Mouse (Mus musculus) hindbrain, embryonic 11.5 days (tissue): ENCODE results near the gene Fancd2os. TPM values are rescaled to one million over a fixed set of nuclear protein-coding genes. Genes with fewer than 3 reads are reported as not detected.

Experiments used
- ATAC-seq: fragments of 200-750 bp; cut with Nextera tagmentation; 2 replicates; pipeline ENCODE4 v1.8.0; 2017; ENCODE audit warnings: mild to moderate bottlenecking, moderate TSS enrichment, moderate library complexity; ENCODE audit not compliant: low FRiP score
- DNase-seq: peaks from one replicate; pipeline ENCODE4 v3.0.0-alpha.2; 2015; ENCODE audit warnings: low spot score
- H3K27ac ChIP-seq: fragments of 300-500 bp; sonication (generic); 2 replicates; pipeline ENCODE4 v1.5.1; 2014; ENCODE audit warnings: mild to moderate bottlenecking, low read depth, low read length
- H3K27me3 ChIP-seq: fragments of 300-500 bp; sonication (generic); 2 replicates; pipeline ENCODE4 v1.6.1; 2014; ENCODE audit warnings: mild to moderate bottlenecking, low read length, moderate library complexity, mixed read lengths; ENCODE audit not compliant: control insufficient read depth, insufficient read depth
- H3K36me3 ChIP-seq: fragments of 300-500 bp; sonication (generic); 2 replicates; pipeline ENCODE4 v1.6.1; 2014; ENCODE audit warnings: mild to moderate bottlenecking, low read length, moderate library complexity, mixed read lengths; ENCODE audit not compliant: control insufficient read depth, insufficient read depth
- H3K4me1 ChIP-seq: fragments of 300-500 bp; sonication (generic); replicated peaks from 2 replicates; pipeline ENCODE4 v1.6.1; 2014; ENCODE audit warnings: low read length, mixed read lengths; ENCODE audit not compliant: control insufficient read depth, insufficient read depth
- H3K4me2 ChIP-seq: fragments of 300-500 bp; sonication (generic); replicated peaks from 2 replicates; pipeline ENCODE4 v1.6.1; 2014; ENCODE audit warnings: mild to moderate bottlenecking, low read depth, low read length
- H3K4me3 ChIP-seq: fragments of 300-500 bp; sonication (generic); 2 replicates; pipeline ENCODE4 v1.5.1; 2014; ENCODE audit warnings: low read depth, low read length
- H3K9ac ChIP-seq: fragments of 300-500 bp; sonication (generic); 2 replicates; pipeline ENCODE4 v1.6.1; 2014; ENCODE audit warnings: low read depth, low read length
- H3K9me3 ChIP-seq: fragments of 300-500 bp; sonication (generic); 2 replicates; pipeline ENCODE4 v1.6.1; 2016; ENCODE audit warnings: low read length; ENCODE audit not compliant: control insufficient read depth
- WGBS: fragments of 180-500 bp; shearing (Covaris S2); extraction: QIAGEN DNeasy Blood & Tissue Kit; methylation state at CpG from one replicate; pipeline ENCODE4 v1.1.7; 2014; 5-methylcytosine and 5-hydroxymethylcytosine counted together
- polyA plus RNA-seq: library from polyadenylated mRNA; unstranded; fragments of >200 nt; fragmentation: Nextera tagmentation; extraction: Ambion mirVana; gene quantifications from 2 replicates; pipeline ENCODE4 v1.2.1, GENCODE M21; 2014

The Fancd2os gene
- polyA plus RNA-seq, 1 experiment from 2014 or later, result not detected

- H3K27ac ChIP-seq, result no peak within 1 kb of the TSS
Observed at GRCm38 (mm10) chr6:113638302-113639040, 38.0 kb upstream of the Fancd2os start, which contains the start of gene Irak2. Gene Irak2 (plus strand): TSS chr6:113638467.

GRCm38 (mm10) chr6:113632863-113633262 lies 32.3 kb upstream of the Fancd2os start:
- 98% methylated on average over 4 of the region's 4 CpGs for WGBS
- Histone ChIP-seq H3K27ac (no peak overlapping the region), H3K27me3 (no peaks in the 10 kb centered on the region), H3K9ac (no peak overlapping the region), H3K4me2 (no peak overlapping the region), H3K4me3 (no peak overlapping the region), H3K4me1 (no peaks in the 10 kb centered on the region), H3K36me3 (no peaks in the 10 kb centered on the region), H3K9me3 (no peaks in the 10 kb centered on the region)
- DNase-seq (no peak), ATAC-seq (no peak)

More at GRCm38 (mm10) chr6:113638302-113639040, 38.0 kb upstream of the Fancd2os start, which contains the start of gene Irak2:
- H3K4me2 ChIP-seq, result peak within 1 kb of the TSS; percentile 50
- H3K36me3 ChIP-seq, result no peaks in the 10 kb centered on the region
- peak; percentile 95 for DNase-seq
- peak; percentile 93 for ATAC-seq
- WGBS, result 10% methylated on average over 34 of the region's 37 CpGs
- peak within 1 kb of the TSS; percentile 36 for H3K4me3 ChIP-seq
- no peaks in the 10 kb centered on the region for H3K27me3 ChIP-seq
- peak within 1 kb of the TSS; percentile 34 for H3K9ac ChIP-seq
- no peaks in the 10 kb centered on the region for H3K9me3 ChIP-seq
- H3K4me1 ChIP-seq, result no peaks in the 10 kb centered on the region

- Histone ChIP-seq H3K27me3 (no peaks in the 10 kb centered on the region), H3K36me3 (no peaks in the 10 kb centered on the region)
- 83% methylated on average over 5 of the region's 5 CpGs for WGBS
Observed at GRCm38 (mm10) chr6:113630322-113630721, 29.8 kb upstream of the Fancd2os start.

GRCm38 (mm10) chr6:113624989-113625770 lies 24.7 kb upstream of the Fancd2os start:
- Histone ChIP-seq H3K36me3 (no peaks in the 10 kb centered on the region), H3K9me3 (no peaks in the 10 kb centered on the region), H3K4me2 (peak overlapping the region; percentile 58), H3K27me3 (no peaks in the 10 kb centered on the region), H3K9ac (peak overlapping the region; percentile 79), H3K4me1 (peaks cover 2% of the 10 kb centered on the region; the same call in 1 of the 2 replicates), H3K4me3 (peak overlapping the region; percentile 54), H3K27ac (no peak overlapping the region)
- DNase-seq (no peak), ATAC-seq (no peak)
- 60% methylated on average over 5 of the region's 5 CpGs for WGBS

More at GRCm38 (mm10) chr6:113630322-113630721, 29.8 kb upstream of the Fancd2os start:
- Histone ChIP-seq H3K9ac (no peak overlapping the region), H3K4me2 (no peak overlapping the region), H3K27ac (no peak overlapping the region), H3K9me3 (no peaks in the 10 kb centered on the region), H3K4me1 (no peaks in the 10 kb centered on the region; the same call in 1 of the 2 replicates), H3K4me3 (no peak overlapping the region)
- DNase-seq, result no peak
- no peak for ATAC-seq

GRCm38 (mm10) chr6:113623941-113624751 lies 23.6 kb upstream of the Fancd2os start, which contains the start of gene Vhl:
Gene Vhl (plus strand): TSS chr6:113623959.
- H3K9me3 ChIP-seq, result no peaks in the 10 kb centered on the region
- WGBS, result 2% methylated on average over 52 of the region's 76 CpGs
- ATAC-seq (peak; percentile 90), DNase-seq (peak; percentile 90)
- peaks cover 2% of the 10 kb centered on the region; the same call in 1 of the 2 replicates for H3K4me1 ChIP-seq
- peak within 1 kb of the TSS; percentile 79 for H3K9ac ChIP-seq
- H3K27ac ChIP-seq, result peak within 1 kb of the TSS; percentile 72
- H3K27me3 ChIP-seq, result no peaks in the 10 kb centered on the region
- H3K36me3 ChIP-seq, result no peaks in the 10 kb centered on the region
- H3K4me3 ChIP-seq, result peak within 1 kb of the TSS; percentile 54
- peak within 1 kb of the TSS; percentile 58 for H3K4me2 ChIP-seq

GRCm38 (mm10) chr6:113623386-113623785 lies 22.9 kb upstream of the Fancd2os start:
- Histone ChIP-seq H3K9ac (no peak overlapping the region), H3K4me1 (peaks cover 2% of the 10 kb centered on the region; the same call in 1 of the 2 replicates), H3K36me3 (no peaks in the 10 kb centered on the region), H3K4me3 (peak overlapping the region; percentile 54; the same call in 1 of the 2 replicates), H3K27ac (no peak overlapping the region), H3K27me3 (no peaks in the 10 kb centered on the region), H3K9me3 (no peaks in the 10 kb centered on the region), H3K4me2 (no peak overlapping the region)
- DNase-seq, result no peak
- WGBS, result 76% methylated on average over 5 of the region's 5 CpGs
- 0 out of 2 replicates have a peak, but pooled peaks have one; percentile 10 for ATAC-seq

- Histone ChIP-seq H3K4me1 (no peaks in the 10 kb centered on the region), H3K4me2 (no peak overlapping the region), H3K27ac (no peak overlapping the region), H3K9ac (no peak overlapping the region), H3K36me3 (peaks cover 11% of the 10 kb centered on the region; the same call in 1 of the 2 replicates), H3K27me3 (no peaks in the 10 kb centered on the region), H3K4me3 (no peak overlapping the region), H3K9me3 (no peaks in the 10 kb centered on the region)
- ATAC-seq, result no peak
- no peak for DNase-seq
- WGBS, result 93% methylated on average over 4 of the region's 4 CpGs
Observed at GRCm38 (mm10) chr6:113615489-113615888, 15.0 kb upstream of the Fancd2os start.

- Histone ChIP-seq H3K4me1 (no peaks in the 10 kb centered on the region), H3K9me3 (no peaks in the 10 kb centered on the region), H3K27ac (no peak overlapping the region), H3K4me3 (no peak overlapping the region), H3K27me3 (no peaks in the 10 kb centered on the region), H3K9ac (no peak overlapping the region), H3K4me2 (no peak overlapping the region), H3K36me3 (peaks cover 14% of the 10 kb centered on the region; the same call in 1 of the 2 replicates)
- 95% methylated on average over 8 of the region's 8 CpGs for WGBS
- no peak for DNase-seq
- ATAC-seq, result no peak
Observed at GRCm38 (mm10) chr6:113614997-113615396, 14.5 kb upstream of the Fancd2os start.
